Mouse (Mus musculus) 3134 (cell line): ENCODE measurements around the gene Meis1.

Experiments
- DNase-seq: peaks from one replicate; pipeline ENCODE4 v3.0.0-alpha.2; 2011; ENCODE audit warnings: low spot score; ENCODE audit not compliant: insufficient read length; ENCODE audit errors: extremely low read depth

The Meis1 gene

DNA sequence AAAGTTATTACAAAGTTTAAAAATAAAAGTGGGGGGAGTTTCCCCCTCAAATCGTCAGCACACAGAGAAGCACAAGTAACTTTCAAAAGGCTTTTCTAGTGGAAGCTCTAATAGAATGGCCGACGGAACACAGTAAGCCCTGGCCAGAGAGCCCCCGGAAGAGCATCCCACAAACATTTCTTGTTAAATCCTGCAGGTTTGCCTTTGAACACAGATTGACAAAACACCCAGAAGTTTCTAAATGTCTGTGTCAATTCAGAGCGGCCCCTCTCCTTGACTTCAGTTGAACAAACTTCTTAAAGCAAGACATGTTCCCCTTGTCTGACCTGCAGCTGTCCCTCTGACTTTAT is 3.4 kb downstream of the Meis1 start:
- DNase-seq = no peak

DNA sequence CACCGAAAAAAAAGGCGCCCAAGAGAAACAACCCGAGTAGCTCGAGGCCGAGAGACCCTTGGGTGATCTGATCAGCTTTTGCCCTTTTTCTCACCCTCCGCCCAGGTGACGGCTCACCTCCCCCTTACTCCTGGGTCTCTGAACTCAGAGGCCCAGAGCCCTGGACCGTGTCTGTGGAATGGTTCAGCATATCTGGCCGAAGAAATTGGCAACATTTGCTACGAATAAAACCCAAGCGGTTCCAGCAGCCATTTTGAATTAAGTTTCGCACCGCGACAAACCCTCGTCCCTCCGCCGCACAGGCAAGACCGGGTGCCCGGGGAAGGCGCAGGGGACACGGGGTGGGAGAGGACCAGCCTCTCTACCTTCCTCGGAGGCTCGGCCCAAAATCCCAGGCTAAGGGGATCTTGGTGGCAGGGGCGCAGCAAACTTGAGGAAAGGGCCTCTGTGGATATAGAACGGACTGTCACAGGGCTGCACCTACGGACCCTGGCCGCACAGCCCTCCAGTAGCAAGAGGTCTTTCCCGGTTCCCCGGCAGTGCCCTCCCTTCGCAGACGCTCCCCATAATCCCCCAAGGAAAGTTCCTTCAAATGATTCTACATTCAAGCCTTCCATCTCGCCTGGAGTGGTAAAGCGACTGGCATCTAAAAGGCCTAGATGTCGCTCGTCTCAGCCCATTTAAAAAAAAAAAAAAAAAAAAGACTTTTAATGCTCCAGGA is 4.2 kb downstream of the Meis1 start:
- DNase-seq = no peak

DNA sequence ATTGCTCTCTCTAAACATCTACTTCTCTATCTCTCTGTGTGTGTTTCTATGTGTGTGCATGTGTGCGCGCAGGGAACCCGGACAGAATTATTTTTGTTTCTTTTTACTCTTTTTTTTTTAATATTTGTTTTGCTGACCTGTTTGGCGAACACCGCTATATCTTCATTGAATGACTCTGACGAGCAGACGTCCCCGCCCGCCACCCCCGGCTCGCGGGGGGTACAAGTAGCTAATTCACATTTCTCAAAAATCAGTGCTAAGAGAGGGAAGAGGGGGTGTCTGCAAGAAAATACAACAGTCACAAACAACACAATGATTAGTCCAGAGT is 4.7 kb downstream of the Meis1 start:
- no peak for DNase-seq

DNA sequence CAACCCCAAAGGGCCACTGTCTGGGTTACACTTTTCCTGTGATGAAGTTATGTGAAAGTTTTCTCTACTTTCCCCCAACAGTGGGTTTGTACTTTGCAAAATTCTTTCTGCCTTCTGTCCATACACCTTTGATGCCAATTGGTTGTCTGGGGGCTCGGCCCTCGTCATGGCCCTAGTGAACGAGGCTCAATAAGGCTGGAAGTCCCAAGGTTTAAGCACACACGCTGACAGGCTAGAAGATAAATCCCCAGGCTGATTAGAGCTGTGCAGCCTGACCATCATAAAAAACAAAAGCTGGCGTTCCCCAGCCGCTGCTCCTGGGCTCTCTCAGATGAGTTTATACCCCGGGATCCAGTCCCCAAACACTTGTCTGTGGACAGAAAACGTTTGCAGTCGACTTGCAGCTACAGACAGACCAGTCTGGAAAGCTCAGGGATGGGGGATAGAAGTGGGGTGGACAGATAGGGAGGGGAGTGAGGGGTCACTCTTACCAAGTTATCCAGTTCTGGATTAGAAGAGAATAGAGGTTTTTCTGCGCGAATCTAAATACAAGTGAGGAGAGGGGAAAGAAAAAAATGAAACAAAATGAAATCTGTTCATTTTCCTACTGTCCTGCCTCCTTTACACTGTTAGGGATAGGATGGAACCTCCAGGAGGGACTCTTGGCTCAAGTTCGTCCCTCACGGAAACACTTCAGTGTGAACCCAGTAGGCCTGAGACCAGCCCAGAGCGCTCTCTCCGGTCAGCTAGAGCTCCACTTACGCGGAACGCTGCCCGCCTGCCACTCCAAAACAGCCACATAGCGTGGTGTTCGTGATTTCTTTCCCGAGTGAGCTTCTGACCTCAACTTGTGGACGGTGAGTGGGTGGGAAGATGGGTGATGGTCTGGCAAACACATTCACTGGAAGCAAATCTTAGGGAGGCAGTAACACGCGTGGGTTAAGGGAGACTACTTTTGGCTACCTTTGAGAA is 5.4 kb downstream of the Meis1 start:
- DNase-seq = no peak

DNA sequence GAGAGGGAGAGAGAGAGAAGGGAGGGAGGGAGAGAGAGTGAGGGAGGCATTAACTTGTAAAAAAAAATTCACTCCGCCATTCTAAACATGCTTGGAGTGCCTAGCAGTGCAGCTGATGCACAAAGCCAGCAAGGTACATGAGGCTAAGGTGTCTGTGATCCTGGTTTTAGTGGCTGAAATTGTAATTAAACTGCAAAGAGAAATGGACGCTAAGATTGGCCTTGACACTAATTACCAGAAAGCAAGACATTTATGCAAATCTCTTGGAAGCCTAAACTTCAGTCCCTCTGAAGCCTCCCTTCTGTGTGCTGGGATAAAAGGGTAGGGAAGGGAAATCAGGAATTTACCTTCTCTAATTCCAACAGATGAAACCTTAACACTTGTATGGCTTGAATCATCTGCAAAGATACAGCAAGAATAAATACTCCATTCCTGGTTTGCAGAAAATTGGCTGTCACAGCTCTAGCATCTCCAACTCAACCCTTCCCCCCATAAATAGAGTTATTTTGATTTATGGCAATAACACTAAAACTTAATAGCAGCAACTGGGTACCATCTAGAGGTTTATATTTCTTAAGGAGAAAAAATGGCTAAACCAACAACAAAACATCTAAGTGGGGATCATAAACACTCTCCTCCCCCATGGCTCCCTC is 6.2 kb downstream of the Meis1 start:
- DNase-seq = no peak

DNA sequence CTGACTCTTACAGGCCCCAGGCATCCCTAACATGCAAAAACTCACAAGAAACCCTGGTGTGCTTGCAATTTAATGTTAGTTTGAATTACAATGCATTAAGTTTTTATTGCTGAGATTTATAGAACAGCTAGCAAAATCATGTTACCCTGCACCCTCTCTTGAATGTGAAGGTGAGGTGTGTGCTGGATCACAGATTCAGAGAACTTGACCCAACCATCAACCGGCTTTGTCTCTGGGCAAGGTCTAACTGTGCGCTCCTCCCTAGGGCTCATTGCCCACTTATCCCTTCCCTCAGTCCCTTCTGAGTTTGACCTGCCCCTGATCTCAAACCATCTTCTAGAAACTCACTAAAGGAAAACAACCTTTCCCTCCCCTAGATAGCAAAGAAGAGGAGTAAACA is 6.8 kb downstream of the Meis1 start:
- no peak for DNase-seq

DNA sequence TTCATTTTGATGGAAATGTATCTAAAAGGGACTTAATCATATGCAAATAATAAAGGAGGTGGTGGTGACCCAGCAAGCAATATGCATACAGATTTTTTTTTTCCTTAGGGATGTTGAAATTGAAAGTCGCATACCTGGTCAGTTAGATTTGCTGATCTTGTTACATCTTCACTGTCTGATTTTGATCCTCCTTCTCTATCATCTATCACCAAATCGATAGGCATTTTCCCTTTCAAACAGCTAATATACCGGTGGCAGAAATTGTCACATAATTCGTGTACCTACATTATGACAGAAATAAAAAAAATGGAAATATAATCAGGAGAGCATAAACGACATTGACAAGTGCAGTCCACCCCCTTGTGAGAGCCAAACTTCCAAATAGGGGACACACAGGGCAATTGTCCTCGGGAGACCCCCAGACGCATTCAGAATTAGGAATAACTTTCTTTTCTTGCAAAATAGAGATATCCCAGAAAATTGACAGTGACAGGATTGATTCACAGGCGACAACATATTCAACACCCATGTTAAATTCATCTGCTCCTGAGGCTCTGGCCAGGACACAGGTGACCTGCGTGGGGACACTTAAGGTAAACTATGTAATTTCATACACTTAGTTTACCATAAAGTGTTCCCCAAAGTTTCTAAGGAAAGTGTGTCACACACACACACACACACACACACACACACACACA is 7.5 kb downstream of the Meis1 start:
- DNase-seq = no peak

DNA sequence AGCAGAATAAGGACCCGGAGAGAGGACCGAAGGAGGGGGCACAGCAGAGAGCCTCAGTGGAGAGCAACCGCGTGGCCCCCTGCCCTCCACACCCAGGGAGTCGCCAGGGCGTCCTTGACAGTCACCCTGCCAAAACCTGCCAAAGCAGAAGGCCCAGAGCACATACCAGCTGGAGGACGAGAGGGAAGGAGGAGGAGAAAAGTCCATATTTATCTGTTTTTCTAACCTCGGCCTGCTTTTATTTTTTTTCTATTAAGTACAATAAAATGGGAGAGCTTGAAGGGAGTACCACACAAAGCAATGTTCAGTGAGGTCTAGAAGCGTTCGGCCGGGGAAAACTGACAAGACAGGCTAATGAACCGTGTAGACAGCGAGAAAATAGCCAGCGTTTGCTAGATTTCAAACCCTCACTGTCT is 8.4 kb downstream of the Meis1 start:
- DNase-seq = no peak

DNA sequence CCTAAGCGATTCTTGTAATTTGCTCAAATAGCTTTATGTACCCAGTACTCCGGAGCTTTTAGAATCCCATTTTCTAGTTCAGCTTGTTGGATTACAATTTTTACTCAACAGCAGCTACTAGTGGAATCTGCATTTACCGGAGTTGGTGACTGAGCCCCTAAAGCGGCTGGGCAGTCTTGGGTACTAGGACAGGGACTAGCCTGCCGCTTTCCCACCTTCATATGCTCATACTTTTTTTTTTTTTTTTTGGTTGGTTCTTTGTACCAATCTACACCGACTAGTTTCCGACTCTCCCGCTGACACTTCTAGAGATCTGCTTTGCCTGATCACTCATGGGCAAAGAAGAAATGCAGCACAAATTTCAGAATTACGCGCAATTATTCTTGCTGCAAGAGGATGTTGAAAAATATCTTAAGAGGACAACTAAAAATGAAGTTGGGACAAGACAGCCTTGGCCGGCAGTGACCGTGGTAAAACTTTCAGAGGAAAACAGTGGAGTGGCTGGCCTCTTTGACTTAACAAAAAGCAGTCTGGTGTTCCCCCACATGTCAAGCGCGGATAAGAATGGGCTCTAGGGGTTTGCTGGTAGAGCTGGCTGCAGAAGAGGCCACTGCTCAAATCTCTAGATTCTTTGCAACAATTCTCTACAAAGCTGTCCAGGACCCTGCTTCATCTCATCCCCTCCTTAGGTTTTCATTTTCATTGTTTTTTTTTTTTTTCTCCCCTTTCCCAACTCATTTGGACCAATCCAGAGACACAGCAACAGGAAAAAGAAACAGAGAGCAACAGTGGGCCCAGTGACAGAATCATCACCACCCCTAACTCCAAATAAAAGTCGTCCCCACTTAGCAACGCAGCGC is 9.0 kb downstream of the Meis1 start:
- DNase-seq = no peak

DNA sequence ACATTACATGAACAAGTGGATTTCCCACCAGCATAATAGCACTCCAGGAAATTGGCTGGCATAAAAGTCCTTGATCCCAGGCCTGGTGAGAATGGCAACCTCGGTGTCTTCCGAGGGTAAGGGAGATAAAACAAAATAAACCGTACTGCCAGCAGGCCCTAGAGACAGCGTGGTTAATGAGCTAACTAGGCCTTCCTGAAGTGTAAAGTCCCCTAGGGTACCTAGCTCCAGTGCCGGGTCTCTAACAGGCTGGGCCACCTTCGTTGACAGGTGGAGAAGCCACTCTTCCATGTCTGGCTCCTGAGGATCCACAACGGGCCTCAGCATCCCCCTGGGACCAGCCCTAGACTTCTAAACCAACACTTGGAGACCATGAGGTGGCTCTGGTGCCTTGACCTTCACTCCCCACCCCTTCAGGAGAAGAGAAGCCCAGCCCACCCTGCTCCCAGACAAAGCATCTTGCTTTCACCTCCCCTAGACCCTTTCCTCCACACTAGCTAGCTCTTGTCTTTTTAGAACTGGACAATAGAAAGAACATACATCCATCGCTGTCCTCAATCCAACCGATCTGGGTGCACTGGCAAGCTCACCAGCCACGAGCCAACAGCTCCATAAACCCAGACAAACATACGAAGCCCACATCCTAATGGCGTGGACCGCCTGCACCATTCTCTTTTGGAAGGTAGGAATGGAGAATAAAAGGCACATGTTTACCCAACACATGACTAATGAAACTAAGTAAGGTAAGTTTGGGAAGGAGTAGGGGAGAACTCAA is 10.0 kb downstream of the Meis1 start:
- DNase-seq = no peak

DNA sequence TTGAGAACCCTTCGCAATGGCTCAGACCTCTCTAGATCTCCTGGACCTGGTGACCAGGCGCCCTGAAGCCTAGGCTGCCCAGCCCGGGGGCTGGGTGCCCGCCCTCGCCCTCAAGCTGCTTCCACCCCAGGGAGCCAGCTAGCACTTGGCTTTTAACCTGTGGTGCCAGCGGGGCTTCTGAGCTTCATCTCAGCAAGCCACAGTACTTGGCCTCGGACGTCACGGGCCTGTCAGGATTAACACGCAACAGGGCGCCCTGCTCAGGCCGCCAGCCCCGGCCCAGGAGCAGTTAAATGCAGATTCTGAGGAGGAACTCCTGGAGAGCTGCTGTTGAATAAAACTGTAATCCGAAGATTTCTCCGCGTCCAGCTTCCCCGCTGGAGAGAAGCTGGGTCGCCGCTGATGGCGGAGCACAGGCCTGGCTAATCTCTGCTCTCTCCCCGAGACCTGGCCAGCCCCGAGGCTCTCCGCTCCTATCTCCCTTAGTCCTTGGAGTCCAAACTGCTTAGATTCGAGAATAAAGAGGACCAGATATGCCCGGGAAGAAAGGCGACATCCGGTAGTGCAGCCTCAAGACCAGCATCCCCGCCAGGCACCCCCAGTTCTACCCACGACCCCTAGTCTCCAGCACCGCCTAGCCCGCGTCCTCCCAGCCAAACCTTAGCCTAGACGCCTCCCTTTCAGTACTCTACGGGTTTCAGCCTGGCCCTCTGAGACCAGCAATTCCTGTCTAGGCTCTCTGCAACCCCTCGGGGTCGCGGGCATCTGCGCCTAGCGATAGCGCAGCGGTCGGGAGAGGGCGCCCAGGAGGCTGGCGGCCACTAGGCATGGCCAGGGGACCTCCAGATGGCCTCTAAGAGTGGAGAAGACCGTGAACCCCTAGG is 11.0 kb downstream of the Meis1 start:
- no peak for DNase-seq

DNA sequence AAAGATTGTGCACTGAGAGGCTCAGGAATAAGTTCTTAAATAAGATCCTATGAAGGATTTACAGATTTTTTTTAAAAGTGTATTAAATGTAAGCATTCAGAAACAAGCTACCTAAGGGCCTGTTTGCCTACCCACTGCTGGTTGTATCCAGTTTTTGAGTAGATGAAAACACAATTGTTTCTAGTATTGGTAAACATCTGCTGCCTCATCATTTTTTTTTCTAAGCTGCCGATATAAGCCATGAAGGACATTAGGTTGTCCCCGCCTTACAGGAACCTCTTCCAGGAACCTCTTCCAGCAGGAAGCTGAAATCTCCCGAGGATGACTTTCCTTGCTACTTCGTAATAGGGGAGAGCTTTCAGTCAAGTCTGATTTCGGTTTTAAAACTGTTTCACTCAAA is 11.7 kb downstream of the Meis1 start:
- DNase-seq = no peak

DNA sequence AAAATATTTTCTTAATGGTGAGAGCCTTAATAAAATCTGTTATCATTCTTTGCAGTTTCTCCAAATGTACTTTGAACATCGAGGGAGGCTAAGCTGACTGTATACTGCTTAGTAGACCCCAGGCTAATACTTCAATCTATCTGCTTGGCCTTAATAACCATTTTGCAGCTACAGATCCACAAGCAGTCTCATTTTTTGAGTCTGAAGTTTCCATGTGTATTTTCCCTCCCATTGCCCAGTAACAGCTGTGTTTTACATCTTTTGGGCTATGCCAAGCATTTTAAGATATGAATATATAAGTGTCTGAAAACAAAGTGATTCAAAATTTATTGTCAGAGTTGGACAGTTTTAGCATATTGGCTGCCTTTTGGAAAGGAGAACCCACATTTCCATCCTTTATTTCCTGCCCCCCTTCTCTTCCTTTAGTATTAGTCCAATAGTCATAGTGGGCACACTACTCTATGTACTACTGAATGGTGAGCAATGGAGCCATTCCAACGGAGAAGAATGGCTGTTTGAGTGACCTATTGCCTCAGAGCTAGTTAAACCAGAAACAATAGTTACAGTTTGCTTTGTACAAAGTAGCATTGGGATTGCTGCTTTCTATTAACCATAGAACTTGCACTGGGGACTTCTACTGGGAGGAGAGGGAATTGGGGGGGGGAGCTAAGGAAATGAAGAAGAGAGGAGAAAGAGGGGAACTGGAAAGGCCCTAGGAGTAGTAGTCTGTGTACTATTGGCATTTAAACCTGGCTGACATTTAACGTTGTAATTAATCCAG is 12.7 kb downstream of the Meis1 start:
- DNase-seq = no peak

DNA sequence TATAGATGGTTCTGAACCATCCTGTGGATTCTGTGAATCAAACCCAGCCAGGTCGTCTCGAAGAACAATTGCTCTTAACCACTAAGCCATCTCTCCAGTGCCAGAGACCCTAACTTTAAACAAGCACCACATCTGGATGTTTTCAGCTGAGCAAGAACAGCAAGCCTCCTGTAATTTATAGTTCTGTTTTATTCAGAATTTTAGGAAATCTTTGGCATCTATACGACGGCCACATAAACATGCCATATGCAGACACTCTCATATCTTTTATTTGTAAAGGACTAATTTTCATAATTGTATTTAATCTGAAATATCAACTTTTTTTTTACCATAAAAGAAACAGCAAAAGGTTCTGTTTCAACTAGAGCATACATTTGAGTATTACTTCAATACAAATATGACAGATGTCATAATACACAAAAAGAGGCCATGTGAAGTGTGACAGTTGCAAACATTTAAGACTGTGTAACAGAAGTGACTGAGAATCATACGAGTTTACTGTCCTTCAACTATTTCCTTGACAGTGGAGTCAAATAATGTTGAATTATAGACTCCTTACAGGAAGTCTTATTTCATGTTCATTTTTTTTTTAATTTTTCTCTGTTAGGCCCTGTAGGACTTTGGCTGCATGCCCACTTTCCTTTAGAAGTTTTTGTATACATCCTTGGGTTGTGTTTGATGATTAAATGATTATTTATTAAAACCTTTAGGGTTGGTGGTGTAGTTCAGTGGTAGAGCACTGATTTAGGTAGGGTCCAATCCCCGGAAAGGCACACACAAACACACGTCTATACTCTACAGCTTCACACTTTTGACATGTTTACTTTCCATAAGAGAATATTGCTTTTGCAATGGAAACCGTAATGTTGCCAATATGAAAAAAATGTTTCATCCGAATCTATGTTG is 13.5 kb downstream of the Meis1 start:
- no peak for DNase-seq

DNA sequence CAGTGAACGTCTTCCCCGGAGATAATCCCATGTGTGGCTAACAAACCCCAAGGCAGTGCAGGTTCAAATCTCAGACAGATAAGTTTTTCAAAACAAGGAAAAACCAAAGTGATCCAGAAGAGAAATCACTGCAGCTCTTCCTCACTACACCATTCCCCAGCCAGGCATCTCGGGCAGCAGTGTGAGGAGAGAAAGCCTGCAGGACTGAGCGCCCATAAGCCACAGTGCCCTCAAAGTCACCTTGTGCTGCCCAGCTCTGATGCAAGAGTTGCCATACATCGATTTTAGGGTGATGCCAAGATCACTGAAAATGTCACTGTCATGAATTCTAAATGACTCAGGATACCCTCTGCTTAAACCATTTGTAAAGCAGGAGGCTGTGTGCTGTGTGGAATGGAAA is 15.7 kb downstream of the Meis1 start:
- DNase-seq = no peak

DNA sequence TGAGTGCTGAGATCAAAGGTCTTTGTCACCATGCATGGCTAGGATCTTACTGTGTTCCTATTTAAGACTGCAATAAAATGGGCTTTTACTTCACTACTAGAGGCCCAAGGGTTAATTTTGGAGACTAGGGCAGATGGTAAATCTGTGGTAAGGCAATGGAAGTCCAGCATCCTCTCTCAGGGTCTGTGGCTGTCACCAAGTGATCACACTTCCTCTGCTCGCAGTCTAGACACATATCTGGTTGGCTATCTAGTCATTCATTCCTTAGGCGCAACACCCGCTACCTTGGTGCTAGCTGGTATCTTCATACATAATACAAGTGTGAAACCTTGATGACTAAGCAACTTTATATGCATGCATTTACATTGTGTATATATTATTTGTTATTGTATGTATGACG is 22.0 kb downstream of the Meis1 start:
- DNase-seq = no peak

DNA sequence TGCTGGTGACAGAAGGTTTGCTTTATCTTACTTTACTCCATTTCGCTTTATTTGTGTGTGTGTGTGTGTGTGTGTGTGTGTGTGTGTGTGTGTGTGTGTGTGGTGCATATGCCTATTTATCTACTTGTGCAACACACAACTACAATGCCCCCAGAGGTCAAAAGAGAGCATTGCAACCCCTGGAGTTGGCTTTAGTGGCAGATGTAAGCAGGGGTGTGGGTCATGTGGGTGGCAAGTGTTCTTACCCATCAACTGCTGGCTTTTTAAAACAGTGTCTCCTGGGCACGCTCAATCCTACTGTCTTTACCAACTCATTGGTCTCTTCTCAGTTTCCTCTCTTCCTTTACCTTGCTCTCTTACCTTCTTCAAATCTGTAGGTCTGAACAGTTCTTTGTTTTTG is 22.5 kb downstream of the Meis1 start:
- peak; percentile 16 for DNase-seq
